Mouse (Mus musculus) embryonic facial prominence, embryonic 13.5 days (tissue): Measurements from ENCODE around the gene Il1rn. TPM values are rescaled to one million over a fixed set of nuclear protein-coding genes. Genes with fewer than 3 reads are reported as not detected.

Source experiments
- ATAC-seq: fragments of 200-750 bp; cut with Nextera tagmentation; 2 replicates; pipeline ENCODE4 v1.8.0; 2017; ENCODE audit warnings: low read depth; ENCODE audit not compliant: insufficient number of reproducible peaks, insufficient read depth, low FRiP score, low TSS enrichment
- H3K27ac ChIP-seq: fragments of 300-500 bp; sonication (generic); 2 replicates; pipeline ENCODE4 v1.5.1; 2015; ENCODE audit warnings: moderate library complexity, mild to moderate bottlenecking, inconsistent platforms
- H3K27me3 ChIP-seq: fragments of 300-500 bp; sonication (generic); 2 replicates; pipeline ENCODE4 v1.6.1; 2015; ENCODE audit warnings: mild to moderate bottlenecking, inconsistent platforms
- H3K36me3 ChIP-seq: fragments of 300-500 bp; sonication (generic); 2 replicates; pipeline ENCODE4 v1.6.1; 2015; ENCODE audit warnings: mild to moderate bottlenecking, inconsistent platforms
- H3K4me1 ChIP-seq: fragments of 300-500 bp; sonication (generic); 2 replicates; pipeline ENCODE4 v1.6.1; 2015; ENCODE audit warnings: inconsistent platforms
- H3K4me2 ChIP-seq: fragments of 300-500 bp; sonication (generic); 2 replicates; pipeline ENCODE4 v1.6.1; 2015; ENCODE audit warnings: moderate library complexity, mild to moderate bottlenecking, inconsistent platforms
- H3K4me3 ChIP-seq: fragments of 300-500 bp; sonication (generic); 2 replicates; pipeline ENCODE4 v1.5.1; 2015; ENCODE audit warnings: mild to moderate bottlenecking, inconsistent platforms
- H3K9ac ChIP-seq: fragments of 300-500 bp; sonication (generic); 2 replicates; pipeline ENCODE4 v1.6.1; 2015; ENCODE audit warnings: mild to moderate bottlenecking, inconsistent platforms
- H3K9me3 ChIP-seq: fragments of 300-500 bp; sonication (generic); 2 replicates; pipeline ENCODE4 v1.6.1; 2016; ENCODE audit warnings: inconsistent platforms
- WGBS: fragments of 180-500 bp; shearing (Covaris S2); methylation state at CpG from one replicate; pipeline ENCODE4 v1.1.7; 2015; ENCODE audit warnings: mixed read lengths; 5-methylcytosine and 5-hydroxymethylcytosine counted together
- polyA plus RNA-seq: library from polyadenylated mRNA; unstranded; fragments of >200 nt; fragmentation: Nextera tagmentation; extraction: Ambion mirVana; gene quantifications from 2 replicates; pipeline ENCODE4 v1.2.1, GENCODE M21; 2015

Il1rn gene
- polyA plus RNA-seq, 1 experiment from 2014 or later = 1.4 TPM

GRCm38 (mm10) chr2:24351159-24351558 lies 14.5 kb downstream of the Il1rn start:
- no peaks in the 10 kb centered on the region for H3K9me3 ChIP-seq
- no peak overlapping the region for H3K27ac ChIP-seq
- WGBS = 74% methylated on average over 2 of the region's 2 CpGs
- no peak overlapping the region for H3K4me3 ChIP-seq
- no peaks in the 10 kb centered on the region for H3K4me1 ChIP-seq
- H3K9ac ChIP-seq = no peak overlapping the region
- H3K36me3 ChIP-seq = no peaks in the 10 kb centered on the region
- no peaks in the 10 kb centered on the region for H3K27me3 ChIP-seq
- no peak overlapping the region for H3K4me2 ChIP-seq
- ATAC-seq = no peak

- no peaks in the 10 kb centered on the region for H3K36me3 ChIP-seq
- no peak overlapping the region for H3K27ac ChIP-seq
- no peaks in the 10 kb centered on the region for H3K9me3 ChIP-seq
- no peaks in the 10 kb centered on the region for H3K4me1 ChIP-seq
- H3K9ac ChIP-seq = no peak overlapping the region
- H3K4me3 ChIP-seq = no peak overlapping the region
- H3K4me2 ChIP-seq = no peak overlapping the region
- H3K27me3 ChIP-seq = no peaks in the 10 kb centered on the region
- ATAC-seq = no peak
- WGBS = 90% methylated on average over 2 of the region's 2 CpGs
Measured at GRCm38 (mm10) chr2:24353042-24353441, 16.4 kb downstream of the Il1rn start.

GRCm38 (mm10) chr2:24357642-24358041 lies 21.0 kb downstream of the Il1rn start:
- H3K9me3 ChIP-seq = no peaks in the 10 kb centered on the region
- ATAC-seq = no peak
- H3K4me2 ChIP-seq = no peak overlapping the region
- H3K4me1 ChIP-seq = no peaks in the 10 kb centered on the region
- no peaks in the 10 kb centered on the region for H3K36me3 ChIP-seq
- WGBS = 14% methylated on average over 1 of the region's 1 CpGs
- H3K9ac ChIP-seq = no peak overlapping the region
- H3K27me3 ChIP-seq = no peaks in the 10 kb centered on the region
- H3K27ac ChIP-seq = no peak overlapping the region
- H3K4me3 ChIP-seq = no peak overlapping the region

GRCm38 (mm10) chr2:24359347-24359746 lies 22.7 kb downstream of the Il1rn start:
- Histone ChIP-seq H3K27me3 (no peaks in the 10 kb centered on the region), H3K4me2 (no peak overlapping the region), H3K4me3 (no peak overlapping the region), H3K36me3 (no peaks in the 10 kb centered on the region), H3K9ac (no peak overlapping the region), H3K4me1 (no peaks in the 10 kb centered on the region), H3K9me3 (no peaks in the 10 kb centered on the region), H3K27ac (no peak overlapping the region)
- WGBS = 88% methylated on average over 1 of the region's 1 CpGs
- ATAC-seq = no peak

GRCm38 (mm10) chr2:24363818-24364217 lies 27.2 kb downstream of the Il1rn start:
- Histone ChIP-seq H3K4me2 (no peak overlapping the region), H3K27me3 (peaks cover 13% of the 10 kb centered on the region; the same call in 1 of the 2 replicates), H3K4me3 (no peak overlapping the region), H3K4me1 (peaks cover 6% of the 10 kb centered on the region; the same call in 1 of the 2 replicates), H3K9ac (no peak overlapping the region), H3K36me3 (no peaks in the 10 kb centered on the region), H3K9me3 (no peaks in the 10 kb centered on the region), H3K27ac (no peak overlapping the region)
- ATAC-seq = no peak
- 75% methylated on average over 3 of the region's 3 CpGs for WGBS

- no peak for ATAC-seq
- peaks cover 6% of the 10 kb centered on the region; the same call in 1 of the 2 replicates for H3K4me1 ChIP-seq
- WGBS = 70% methylated on average over 12 of the region's 12 CpGs
Measured at GRCm38 (mm10) chr2:24366214-24366975, 29.7 kb downstream of the Il1rn start.

GRCm38 (mm10) chr2:24367030-24367894 lies 30.6 kb downstream of the Il1rn start, which contains the start of gene Psd4:
Gene Psd4 (plus strand): TSS chr2:24367580.
- 4% methylated on average over 47 of the region's 47 CpGs for WGBS
- H3K27me3 ChIP-seq = peaks cover 14% of the 10 kb centered on the region; the same call in 1 of the 2 replicates
- H3K27ac ChIP-seq = no peak within 1 kb of the TSS
- H3K4me1 ChIP-seq = peaks cover 6% of the 10 kb centered on the region; the same call in 1 of the 2 replicates
- H3K9ac ChIP-seq = peak within 1 kb of the TSS; percentile 66
- no peaks in the 10 kb centered on the region for H3K36me3 ChIP-seq
- H3K9me3 ChIP-seq = no peaks in the 10 kb centered on the region
- H3K4me2 ChIP-seq = peak within 1 kb of the TSS; percentile 80
- peak within 1 kb of the TSS; percentile 44 for H3K4me3 ChIP-seq
- ATAC-seq = 0 out of 2 replicates have a peak, but pooled peaks have one; percentile 69

More at GRCm38 (mm10) chr2:24366214-24366975, 29.7 kb downstream of the Il1rn start:
- H3K9me3 ChIP-seq = no peaks in the 10 kb centered on the region
- no peak overlapping the region for H3K9ac ChIP-seq
- no peak overlapping the region for H3K4me3 ChIP-seq
- no peak overlapping the region for H3K27ac ChIP-seq
- no peaks in the 10 kb centered on the region for H3K36me3 ChIP-seq
- H3K27me3 ChIP-seq = peaks cover 14% of the 10 kb centered on the region; the same call in 1 of the 2 replicates
- H3K4me2 ChIP-seq = no peak overlapping the region

GRCm38 (mm10) chr2:24367895-24368261 lies 31.2 kb downstream of the Il1rn start:
- no peak overlapping the region for H3K27ac ChIP-seq
- ATAC-seq = no peak
- peaks cover 14% of the 10 kb centered on the region; the same call in 1 of the 2 replicates for H3K27me3 ChIP-seq
- 58% methylated on average over 4 of the region's 4 CpGs for WGBS
- H3K4me2 ChIP-seq = peak overlapping the region; percentile 80
- H3K36me3 ChIP-seq = no peaks in the 10 kb centered on the region
- no peak overlapping the region for H3K9ac ChIP-seq
- H3K4me3 ChIP-seq = peak overlapping the region; percentile 44
- no peaks in the 10 kb centered on the region for H3K9me3 ChIP-seq
- peaks cover 6% of the 10 kb centered on the region; the same call in 1 of the 2 replicates for H3K4me1 ChIP-seq

- Histone ChIP-seq H3K9me3 (no peaks in the 10 kb centered on the region), H3K4me1 (no peaks in the 10 kb centered on the region), H3K27me3 (no peaks in the 10 kb centered on the region), H3K4me3 (no peak overlapping the region), H3K36me3 (no peaks in the 10 kb centered on the region), H3K27ac (no peak overlapping the region), H3K9ac (no peak overlapping the region), H3K4me2 (no peak overlapping the region)
- ATAC-seq = no peak
- WGBS = 72% methylated on average over 5 of the region's 5 CpGs
Measured at GRCm38 (mm10) chr2:24378747-24379450, 42.2 kb downstream of the Il1rn start.

GRCm38 (mm10) chr2:24382456-24383230 lies 46.0 kb downstream of the Il1rn start:
- ATAC-seq = no peak
- 73% methylated on average over 9 of the region's 9 CpGs for WGBS
- H3K4me3 ChIP-seq = no peak overlapping the region
- no peaks in the 10 kb centered on the region for H3K4me1 ChIP-seq
- no peaks in the 10 kb centered on the region for H3K9me3 ChIP-seq
- H3K27me3 ChIP-seq = no peaks in the 10 kb centered on the region
- no peaks in the 10 kb centered on the region for H3K36me3 ChIP-seq
- H3K27ac ChIP-seq = no peak overlapping the region
- no peak overlapping the region for H3K9ac ChIP-seq
- no peak overlapping the region for H3K4me2 ChIP-seq
